Mouse (Mus musculus) liver, embryonic 16.5 days (tissue): ENCODE measurements around the gene Dennd5b. TPM values are rescaled to one million over a fixed set of nuclear protein-coding genes. Genes with fewer than 3 reads are reported as not detected.
A peak's percentile ranks its signal among the peaks of the same experiment; 100 is the strongest.
"Not testable (repeated sequence)": the region's sequence is repeated elsewhere in the genome, so short reads cannot be mapped to it uniquely, and the experiment has no call there.

Experiments
- ATAC-seq: fragments of 200-750 bp; cut with Nextera tagmentation; 2 replicates; pipeline ENCODE4 v1.8.0; 2017; ENCODE audit warnings: low read depth, mild to moderate bottlenecking, moderate number of reproducible peaks, moderate library complexity
- H3K27ac ChIP-seq: fragments of 300-500 bp; sonication (generic); 2 replicates; pipeline ENCODE4 v1.5.1; 2014; ENCODE audit warnings: mild to moderate bottlenecking, low read length
- H3K27me3 ChIP-seq: fragments of 300-500 bp; sonication (generic); 2 replicates; pipeline ENCODE4 v1.6.1; 2014; ENCODE audit warnings: low read depth, low read length, mixed read lengths; ENCODE audit not compliant: control insufficient read depth, insufficient read depth
- H3K36me3 ChIP-seq: fragments of 300-500 bp; sonication (generic); 2 replicates; pipeline ENCODE4 v1.6.1; 2014; ENCODE audit warnings: mild to moderate bottlenecking; ENCODE audit not compliant: control insufficient read depth, insufficient read depth
- H3K4me1 ChIP-seq: fragments of 300-500 bp; sonication (generic); 2 replicates; pipeline ENCODE4 v1.6.1; 2014; ENCODE audit warnings: low read depth, low read length, mixed read lengths; ENCODE audit not compliant: control insufficient read depth
- H3K4me2 ChIP-seq: fragments of 300-500 bp; sonication (generic); 2 replicates; pipeline ENCODE4 v1.6.1; 2014; ENCODE audit warnings: low read depth, low read length, mixed read lengths
- H3K4me3 ChIP-seq: fragments of 300-500 bp; sonication (generic); 2 replicates; pipeline ENCODE4 v1.5.1; 2014; ENCODE audit warnings: low read depth, mild to moderate bottlenecking, low read length
- H3K9ac ChIP-seq: fragments of 300-500 bp; sonication (generic); 2 replicates; pipeline ENCODE4 v1.6.1; 2014; ENCODE audit warnings: low read depth, low read length
- H3K9me3 ChIP-seq: fragments of 300-500 bp; sonication (generic); replicated peaks from 2 replicates; pipeline ENCODE4 v1.6.1; 2016; ENCODE audit warnings: low read length; ENCODE audit not compliant: control insufficient read depth
- WGBS: fragments of 180-500 bp; shearing (Covaris S2); extraction: QIAGEN DNeasy Blood & Tissue Kit; methylation state at CpG from one replicate; pipeline ENCODE4 v1.1.7; 2014; ENCODE audit not compliant: insufficient replicate concordance; 5-methylcytosine and 5-hydroxymethylcytosine counted together
- polyA plus RNA-seq: library from polyadenylated mRNA; unstranded; fragments of >200 nt; fragmentation: Nextera tagmentation; extraction: Ambion mirVana; gene quantifications from 2 replicates; pipeline ENCODE4 v1.2.1, GENCODE M21; 2015

Gene Dennd5b
- polyA plus RNA-seq, 1 experiment from 2014 or later: 4.5 TPM

DNA sequence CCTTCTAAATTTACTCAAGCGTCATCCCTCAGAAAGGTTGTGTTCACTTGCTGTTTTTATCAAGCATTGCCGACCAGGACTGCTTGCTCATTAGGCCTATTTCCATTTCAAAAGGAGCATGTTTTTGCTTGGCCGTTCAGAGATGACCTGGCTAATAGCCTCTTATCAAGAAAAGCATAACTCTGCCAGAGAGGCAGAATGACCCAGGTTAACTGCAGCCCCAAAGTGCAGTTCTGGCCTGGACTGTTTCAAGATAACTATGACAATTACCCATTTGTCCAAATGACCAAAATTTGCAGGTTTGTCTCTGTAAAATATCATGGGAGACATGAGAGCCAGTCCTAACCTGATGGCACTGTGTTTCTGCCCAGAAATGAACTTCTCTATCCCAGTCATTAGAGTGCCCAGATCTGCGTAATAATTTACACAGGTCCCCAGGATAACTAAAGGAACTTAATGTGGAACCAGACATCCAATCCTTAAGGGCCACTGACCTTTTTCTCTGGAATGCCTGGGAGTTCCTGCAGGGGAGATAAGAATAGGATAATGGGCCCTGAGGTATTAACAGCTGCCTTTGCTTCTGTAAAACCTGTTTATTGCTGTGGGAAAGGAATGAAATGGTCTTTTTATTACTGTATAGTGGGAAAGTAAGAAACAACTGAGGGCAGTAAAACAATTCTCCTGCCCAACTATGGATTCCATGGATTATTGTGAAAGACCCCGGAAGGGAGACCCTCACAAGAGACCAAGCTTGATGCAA, 33.1 kb upstream of the Dennd5b start:
- H3K4me2 ChIP-seq: no peak overlapping the region
- WGBS: 35% methylated on average over 5 of the region's 5 CpGs
- no peak overlapping the region for H3K27ac ChIP-seq
- no peak overlapping the region for H3K9ac ChIP-seq
- no peaks in the 10 kb centered on the region for H3K4me1 ChIP-seq
- ATAC-seq: no peak; the same call in 1 of the 2 replicates
- no peaks in the 10 kb centered on the region for H3K27me3 ChIP-seq
- no peaks in the 10 kb centered on the region for H3K9me3 ChIP-seq
- H3K4me3 ChIP-seq: no peak overlapping the region
- H3K36me3 ChIP-seq: no peaks in the 10 kb centered on the region

DNA sequence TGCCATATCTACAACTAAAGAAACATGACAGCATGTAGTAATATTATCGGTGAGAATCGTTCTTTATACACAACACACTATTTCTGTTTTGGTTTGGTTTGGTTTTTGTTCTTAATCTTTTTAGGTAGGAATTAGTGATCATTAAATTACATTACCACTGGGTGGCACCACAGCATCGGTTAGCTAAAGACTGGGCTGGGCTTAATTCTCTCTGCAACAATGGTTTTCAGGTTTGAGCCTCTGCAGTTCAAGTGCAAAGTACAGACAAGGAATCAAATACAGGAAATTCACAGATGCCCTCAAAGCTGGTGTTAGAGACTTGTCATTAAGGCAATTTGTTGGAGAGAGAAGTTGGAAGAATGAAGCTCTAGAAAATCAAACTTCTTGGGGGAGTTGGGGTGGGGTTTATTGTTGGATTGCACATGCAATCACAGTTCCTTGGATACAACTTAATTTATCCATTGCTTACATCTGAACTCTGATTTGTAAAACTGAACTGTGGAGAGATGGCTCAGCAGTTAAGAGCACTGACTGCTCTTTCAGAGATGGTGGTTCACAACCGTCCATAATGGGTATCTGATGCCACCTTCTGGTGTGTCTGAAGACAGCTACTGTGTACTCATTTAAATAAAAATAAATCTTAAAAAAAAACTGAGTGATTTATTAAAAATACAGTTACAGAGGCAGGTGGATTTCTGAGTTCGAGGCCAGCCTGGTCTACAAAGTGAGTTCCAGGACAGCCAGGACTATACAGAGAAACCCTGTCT, 31.0 kb upstream of the Dennd5b start:
- H3K9ac ChIP-seq: no peak overlapping the region
- no peak overlapping the region for H3K4me2 ChIP-seq
- no peak overlapping the region for H3K27ac ChIP-seq
- WGBS: 19% methylated on average over 5 of the region's 5 CpGs
- H3K4me3 ChIP-seq: no peak overlapping the region
- H3K36me3 ChIP-seq: no peaks in the 10 kb centered on the region
- peak; percentile 48 for ATAC-seq
- H3K4me1 ChIP-seq: no peaks in the 10 kb centered on the region
- no peaks in the 10 kb centered on the region for H3K27me3 ChIP-seq
- no peaks in the 10 kb centered on the region for H3K9me3 ChIP-seq

GRCm38 (mm10) chr6:149131111-149131510, 29.6 kb upstream of the Dennd5b start:
- H3K4me2 ChIP-seq: no peak overlapping the region
- ATAC-seq: no peak
- H3K27ac ChIP-seq: no peak overlapping the region
- no peaks in the 10 kb centered on the region for H3K4me1 ChIP-seq
- no peak overlapping the region for H3K4me3 ChIP-seq
- no peaks in the 10 kb centered on the region for H3K36me3 ChIP-seq
- WGBS: 26% methylated on average over 3 of the region's 3 CpGs
- H3K27me3 ChIP-seq: no peaks in the 10 kb centered on the region
- H3K9ac ChIP-seq: no peak overlapping the region
- H3K9me3 ChIP-seq: no peaks in the 10 kb centered on the region

GRCm38 (mm10) chr6:149129870-149130269, 28.4 kb upstream of the Dennd5b start, which contains the start of gene Gm10203:
Gm10203 (plus strand) TSS chr6:149130170.
- not testable (repeated sequence) for H3K27me3 ChIP-seq, H3K4me2 ChIP-seq, H3K4me3 ChIP-seq, ATAC-seq, H3K36me3 ChIP-seq, H3K9ac ChIP-seq, H3K9me3 ChIP-seq, H3K27ac ChIP-seq, H3K4me1 ChIP-seq
- 79% methylated on average over 8 of the region's 8 CpGs for WGBS

GRCm38 (mm10) chr6:149126675-149127074, 25.2 kb upstream of the Dennd5b start:
- ATAC-seq: peak; percentile 32

DNA sequence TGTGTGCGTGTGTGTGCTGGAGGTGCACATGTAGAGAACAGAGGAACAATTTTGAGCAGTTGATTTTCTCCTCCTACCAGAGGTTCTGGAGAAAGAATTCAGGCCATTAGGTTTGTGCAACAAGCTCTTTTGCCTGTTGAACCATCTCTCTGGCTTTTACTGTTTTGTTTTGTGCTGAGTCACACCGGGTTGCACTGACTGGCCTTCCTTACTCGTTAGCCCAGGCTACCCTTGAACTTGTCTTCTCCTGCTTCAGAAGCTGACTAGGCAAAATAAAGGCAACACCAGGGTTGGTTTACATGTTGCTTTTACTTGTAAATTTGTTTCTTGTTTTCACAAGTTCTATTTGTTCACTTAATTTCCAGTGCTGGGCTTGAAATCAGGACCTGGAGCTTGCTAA, 21.6 kb upstream of the Dennd5b start:
- no peak overlapping the region for H3K27ac ChIP-seq
- 68% methylated on average over 3 of the region's 3 CpGs for WGBS
- H3K36me3 ChIP-seq: no peaks in the 10 kb centered on the region

More at GRCm38 (mm10) chr6:149126675-149127074, 25.2 kb upstream of the Dennd5b start:
- H3K4me2 ChIP-seq: no peak overlapping the region
- H3K27me3 ChIP-seq: no peaks in the 10 kb centered on the region
- H3K27ac ChIP-seq: no peak overlapping the region
- no peaks in the 10 kb centered on the region for H3K4me1 ChIP-seq
- H3K9ac ChIP-seq: no peak overlapping the region
- WGBS: 55% methylated on average over 4 of the region's 4 CpGs
- H3K9me3 ChIP-seq: no peaks in the 10 kb centered on the region
- H3K4me3 ChIP-seq: no peak overlapping the region
- H3K36me3 ChIP-seq: no peaks in the 10 kb centered on the region

GRCm38 (mm10) chr6:149119853-149120252, 18.4 kb upstream of the Dennd5b start:
- Histone ChIP-seq H3K36me3 (no peaks in the 10 kb centered on the region), H3K27me3 (no peaks in the 10 kb centered on the region), H3K9ac (no peak overlapping the region), H3K9me3 (no peaks in the 10 kb centered on the region), H3K4me1 (no peaks in the 10 kb centered on the region), H3K27ac (no peak overlapping the region), H3K4me3 (no peak overlapping the region), H3K4me2 (no peak overlapping the region)
- peak; percentile 20 for ATAC-seq
- WGBS: 28% methylated on average over 2 of the region's 2 CpGs

More for the DNA sequence above, 21.6 kb upstream of the Dennd5b start:
- Histone ChIP-seq H3K4me3 (no peak overlapping the region), H3K4me2 (no peak overlapping the region), H3K9me3 (no peaks in the 10 kb centered on the region), H3K27me3 (no peaks in the 10 kb centered on the region), H3K4me1 (no peaks in the 10 kb centered on the region), H3K9ac (no peak overlapping the region)
- ATAC-seq: no peak

- Histone ChIP-seq H3K9ac (no peak overlapping the region), H3K4me1 (no peaks in the 10 kb centered on the region), H3K4me2 (no peak overlapping the region), H3K36me3 (no peaks in the 10 kb centered on the region), H3K27ac (no peak overlapping the region; the same call in 1 of the 2 replicates), H3K9me3 (no peaks in the 10 kb centered on the region), H3K4me3 (no peak overlapping the region), H3K27me3 (no peaks in the 10 kb centered on the region)
- ATAC-seq: peak; percentile 87
- WGBS: 48% methylated on average over 2 of the region's 2 CpGs
Observed at GRCm38 (mm10) chr6:149118935-149119334, 17.5 kb upstream of the Dennd5b start.

DNA sequence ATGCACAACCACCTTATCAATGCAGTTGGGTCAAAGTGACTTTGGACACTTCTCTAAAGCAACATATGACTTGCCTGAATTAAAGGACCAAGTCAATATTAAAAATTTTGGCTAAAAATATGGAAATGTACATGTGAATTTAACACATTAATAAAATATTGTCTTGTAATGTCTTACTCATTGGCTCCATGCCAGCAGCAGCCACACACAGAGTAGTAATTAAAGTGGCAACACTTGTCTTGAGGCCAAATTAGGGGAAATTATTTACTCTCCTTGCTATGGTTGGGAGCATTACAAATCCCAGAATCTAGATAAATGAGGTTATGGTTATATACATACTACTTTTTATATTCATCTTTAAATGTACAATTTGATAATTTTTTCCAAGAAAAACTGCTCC, 15.5 kb upstream of the Dennd5b start:
- Histone ChIP-seq H3K36me3 (no peaks in the 10 kb centered on the region), H3K4me1 (no peaks in the 10 kb centered on the region), H3K4me2 (no peak overlapping the region), H3K27ac (no peak overlapping the region), H3K9ac (no peak overlapping the region), H3K27me3 (no peaks in the 10 kb centered on the region), H3K9me3 (no peaks in the 10 kb centered on the region), H3K4me3 (no peak overlapping the region)
- no peak for ATAC-seq
